Mouse (Mus musculus): ENCODE measurements at regions not wholly inside any gene's neighbourhood (a gene's known extent, or its start where the extent isn't known, plus 50 kb on each side); places are given as distances from the start of the nearest gene placed in this dataset.

GRCm38 (mm10) chr5:50126177-50126576 is 67.4 kb upstream of the Adgra3 start:
- DNase-seq (ENCODE audit: low read depth, low spot score): no peak

GRCm38 (mm10) chr5:50125676-50126075 is 66.9 kb upstream of the Adgra3 start:
- DNase-seq (ENCODE audit: low read depth, low spot score): no peak

- DNase-seq (ENCODE audit: low read depth, low spot score): peak; percentile 96
These were observed 64.0 kb upstream of the Adgra3 start for GRCm38 (mm10) chr5:50122829-50123241.

- DNase-seq (ENCODE audit: low read depth, low spot score): no peak
These were observed 61.1 kb upstream of the Adgra3 start for GRCm38 (mm10) chr5:50119860-50120259.

Data from ZHBTc4 (cell line).